Mouse (Mus musculus) kidney, adult 10 weeks (tissue): Measurements from ENCODE around the gene Ajuba. TPM values are rescaled to one million over a fixed set of nuclear protein-coding genes. Genes with fewer than 3 reads are reported as not detected.

Experiments used
- polyA plus RNA-seq: library from polyadenylated mRNA; stranded (reverse); fragments of 350-450 nt; fragmentation: Illumina TruSeq; extraction: RNeasy Lipid Tissue Mini Kit (QIAGEN cat#74804); gene quantifications from one replicate; pipeline ENCODE4 v1.2.3, GENCODE M21; 2014; ENCODE audit warnings: low read depth, low replicate concordance

The Ajuba gene
- 7.9 TPM for polyA plus RNA-seq

DNA sequence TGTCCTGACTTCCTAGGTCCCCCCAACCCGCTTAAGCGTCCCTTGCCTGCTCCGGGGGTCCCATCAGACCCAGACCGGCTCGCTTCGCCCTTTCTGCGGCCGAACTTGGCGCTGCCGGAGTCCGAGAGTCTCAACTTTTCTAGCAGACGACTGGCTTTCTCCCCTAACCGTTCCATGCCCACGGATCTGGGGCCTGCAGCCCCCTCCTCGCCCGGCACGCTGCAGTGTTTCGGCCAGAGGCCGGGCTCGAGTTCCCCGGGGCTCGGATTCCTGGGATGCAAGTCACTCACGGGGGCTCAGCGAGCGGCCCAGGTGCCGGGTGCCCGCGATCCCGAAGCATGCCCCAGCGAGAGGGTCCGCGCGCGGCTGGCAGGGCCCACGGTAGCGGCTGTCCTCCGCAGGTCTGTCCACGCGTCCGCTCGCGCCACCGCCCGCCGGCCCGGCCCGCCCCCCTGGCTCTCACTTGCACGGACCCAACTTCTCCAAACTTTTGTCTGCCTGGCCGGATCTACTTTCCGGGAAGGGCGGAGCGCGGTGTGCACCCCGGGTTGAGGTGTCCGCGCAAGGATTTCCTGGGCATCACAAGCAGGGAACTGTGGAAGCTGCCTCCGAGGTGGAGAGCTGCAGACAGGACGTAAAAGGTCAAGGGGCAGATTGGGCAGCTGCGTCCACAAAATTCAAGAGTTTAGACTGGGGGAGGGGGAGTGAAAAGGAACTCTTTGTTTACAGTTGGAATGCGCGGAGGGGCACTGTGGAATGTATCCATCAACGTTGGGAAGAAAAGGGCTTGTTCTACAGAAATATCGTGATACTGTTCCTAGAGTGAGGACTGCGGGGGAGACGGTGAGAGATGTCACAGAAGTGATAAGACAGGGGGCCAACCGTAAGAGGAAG lies at the start of gene Ajuba:
Gene Ajuba, minus strand, starts transcription at position 470 of the 894 bp plus-strand sequence.

GRCm38 (mm10) chr14:54621133-54621532 lies 43.8 kb upstream of the Ajuba start, which contains the start of gene Psmb11:
Psmb11 (plus strand) TSS chr14:54621433.

DNA sequence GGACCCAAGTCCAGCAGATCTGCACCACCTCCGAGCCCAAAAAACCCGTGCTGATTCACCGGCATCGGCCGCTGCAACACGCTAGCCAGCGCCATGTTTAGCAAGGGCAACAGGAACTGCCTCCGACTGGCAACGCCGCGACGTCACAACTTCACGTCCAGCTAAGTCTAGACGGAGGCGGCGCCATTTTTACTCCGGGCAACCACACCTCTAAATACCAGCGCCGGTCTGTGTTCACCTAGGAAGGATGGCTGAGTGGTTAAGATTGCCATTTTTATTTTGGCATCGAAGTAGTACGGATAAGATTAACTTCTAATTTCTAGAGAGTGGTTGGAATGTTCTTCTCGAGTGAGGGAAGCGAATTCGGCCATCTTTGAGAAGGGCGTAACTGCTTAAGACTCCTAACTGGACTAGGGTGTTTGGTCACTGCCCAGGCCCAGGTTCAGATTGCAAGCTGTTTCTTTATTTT lies 40.6 kb upstream of the Ajuba start, which contains the start of gene Psmb5:
Gene Psmb5, minus strand, starts transcription at position 126 of the 469 bp plus-strand sequence.

GRCm38 (mm10) chr14:54605752-54606321 lies 28.5 kb upstream of the Ajuba start, which contains the start of gene 4931414P19Rik:
4931414P19Rik (minus strand) TSS chr14:54605993.

GRCm38 (mm10) chr14:54553975-54554769 lies 23.2 kb downstream of the Ajuba start, which contains the start of gene Haus4:
Haus4 (minus strand) TSS chr14:54554616.

Other genes with a start within 250 kb of the Ajuba start
- gene Oxa1l, start 216.7 kb downstream of the Ajuba start, polyA plus RNA-seq: 11.4 TPM
- 50.5 TPM for gene Slc7a7, start 159.8 kb downstream of the Ajuba start, polyA plus RNA-seq
- gene Mrpl52, start 150.6 kb downstream of the Ajuba start, polyA plus RNA-seq: 47.3 TPM
- gene Mmp14, start 145.9 kb downstream of the Ajuba start, polyA plus RNA-seq: 6.0 TPM
- gene Lrp10, start 113.4 kb downstream of the Ajuba start, polyA plus RNA-seq: 4.0 TPM
- gene Rem2, start 101.5 kb downstream of the Ajuba start, polyA plus RNA-seq: not detected
- 43.0 TPM for gene Prmt5, start 60.0 kb downstream of the Ajuba start, polyA plus RNA-seq
- 3.4 TPM for gene Haus4, start 22.9 kb downstream of the Ajuba start, polyA plus RNA-seq
- 2.3 TPM for gene 4931414P19Rik, start 28.4 kb upstream of the Ajuba start, polyA plus RNA-seq
- gene Psmb5, start 40.5 kb upstream of the Ajuba start, polyA plus RNA-seq: 3.2 TPM
- gene Psmb11, start 43.9 kb upstream of the Ajuba start, polyA plus RNA-seq: not detected
- not detected for gene Gm17606, start 63.4 kb upstream of the Ajuba start, polyA plus RNA-seq
- gene Cdh24, start 63.8 kb upstream of the Ajuba start, polyA plus RNA-seq: not detected
- gene 1700123O20Rik, start 108.7 kb upstream of the Ajuba start, polyA plus RNA-seq: 18.0 TPM
- 110 TPM for gene Acin1, start 109.4 kb upstream of the Ajuba start, polyA plus RNA-seq
- gene Gm29776, start 121.3 kb upstream of the Ajuba start, polyA plus RNA-seq: not detected
- not detected for gene Cebpe, start 134.6 kb upstream of the Ajuba start, polyA plus RNA-seq
- 51.3 TPM for gene Slc7a8, start 204.4 kb upstream of the Ajuba start, polyA plus RNA-seq
- 2.4 TPM for gene Rnf212b, start 236.6 kb upstream of the Ajuba start, polyA plus RNA-seq